Mouse (Mus musculus) cerebellum, adult (tissue): Measurements from ENCODE around the gene Stx1b.

ENCODE experiments used
- ATAC-seq: cut with Nextera tagmentation; 2 replicates; pipeline ENCODE4 v1.9.2; 2017; ENCODE audit warnings: mild to moderate bottlenecking, moderate library complexity, mixed read lengths; ENCODE audit not compliant: insufficient number of reproducible peaks, low FRiP score, low TSS enrichment

Gene Stx1b

GRCm38 (mm10) chr7:127761026-127761425 lies 63.3 kb downstream of the Stx1b start:
- ATAC-seq: no peak; the same call in 1 of the 2 replicates

GRCm38 (mm10) chr7:127760478-127760877 lies 63.9 kb downstream of the Stx1b start:
- no peak for ATAC-seq

GRCm38 (mm10) chr7:127759716-127760115 lies 64.6 kb downstream of the Stx1b start:
- no peak for ATAC-seq
